ENCODE assay signal across 8 mouse cellular contexts in genomic region chr4:99655937-99656604, GRCm38 (mm10). TPM values are rescaled to one million over a fixed set of nuclear protein-coding genes. Genes with fewer than 3 reads are reported as not detected.
DNase-seq lines count a peak whose midpoint lies in the region; ATAC-seq lines count a peak whose summit lies in the region.

TSS of gene Foxd3 (plus strand) at chr4:99656299.

- peak; percentile 56 for ATAC-seq in hindbrain, embryonic 16.5 days

- no peaks in the 10 kb centered on the region for H3K9me3 ChIP-seq in hindbrain, embryonic 16.5 days (ENCODE audit: control insufficient read depth, low read length)

- DNase-seq in adrenal gland, adult (ENCODE audit: inconsistent age in 2 of 2, low spot score in 1 of 2), result peak; percentile 10 to 42
- no peak for DNase-seq in adrenal gland, postnatal 4 days (ENCODE audit: low spot score in 2 of 2)
- DNase-seq in ovary, postnatal 36 days (ENCODE audit: low spot score), result peak; percentile 5
- DNase-seq in ovary, postnatal 14 days (ENCODE audit: low spot score), result no peak
- peak; percentile 67 for DNase-seq in neural tube, embryonic 10.5 days (ENCODE audit: extremely low spot score, low spot score)
- DNase-seq in layer of hippocampus, postnatal 14 days (ENCODE audit: low spot score in 2 of 2), result no peak
- DNase-seq in thymus, adult 18-20 months, result no peak

- peak within 1 kb of the TSS; percentile 51; the same call in 1 of the 2 replicates for H3K27ac ChIP-seq in hindbrain, embryonic 16.5 days (ENCODE audit: low read depth, low read length)

- H3K4me1 ChIP-seq in hindbrain, embryonic 16.5 days (ENCODE audit: control insufficient read depth, insufficient read depth, low read depth, low read length), result peaks cover 10% of the 10 kb centered on the region

- peak within 1 kb of the TSS; percentile 45 for H3K4me2 ChIP-seq in hindbrain, embryonic 16.5 days (ENCODE audit: low read length)

- H3K4me3 ChIP-seq in hindbrain, embryonic 16.5 days (ENCODE audit: low read length), result peak within 1 kb of the TSS; percentile 39

- H3K27me3 ChIP-seq in hindbrain, embryonic 16.5 days (replicated peaks; ENCODE audit: control insufficient read depth, insufficient read depth, low read length), result peaks cover 29% of the 10 kb centered on the region

- peak within 1 kb of the TSS; percentile 17 for H3K9ac ChIP-seq in hindbrain, embryonic 16.5 days (ENCODE audit: low read depth, low read length)

- H3K36me3 ChIP-seq in hindbrain, embryonic 16.5 days (ENCODE audit: control insufficient read depth, insufficient read depth, low read length), result no peaks in the 10 kb centered on the region

- 1% methylated on average over 60 of the region's 62 CpGs for WGBS in hindbrain, embryonic 16.5 days

RNA-seq across cellular contexts. Expression of gene Foxd3, which starts in this region (rescaled TPM):
- total RNA-seq in adrenal gland, postnatal 4 days (2021), result 1 to 10 TPM; 4.2 to 4.5 TPM
- polyA plus RNA-seq in hindbrain, embryonic 16.5 days (2015; fragmentation: Nextera tagmentation; extraction: Ambion mirVana), result 1.4 and 1.5 TPM in 2 replicates
- total RNA-seq in layer of hippocampus, postnatal 14 days (2021), result not detected

Comparison
In these comparisons a context has a peak if more than half of its experiments do, and no peak if none do; other contexts are left out.
1. RNA of gene Foxd3 (total RNA-seq): 4.2 to 4.5 TPM in adrenal gland, postnatal 4 days; not detected in layer of hippocampus, postnatal 14 days; every median in the first group is over 4 times any median in the second.
2. DNase-seq: peak in adrenal gland, adult (2 of 2), ovary, postnatal 36 days (single experiment) and neural tube, embryonic 10.5 days (single experiment); none in adrenal gland, postnatal 4 days (0 of 2), ovary, postnatal 14 days (single experiment), layer of hippocampus, postnatal 14 days (0 of 2) and thymus, adult 18-20 months (0 of 2).